Mouse (Mus musculus) olfactory bulb, adult 2 months (tissue): ENCODE data around the gene BC004004.
"Not testable (repeated sequence)": the region's sequence is repeated elsewhere in the genome, so short reads cannot be mapped to it uniquely, and the experiment has no call there.

Experiments used
- CTCF ChIP-seq: fragments of 200-500 bp; IDR thresholded peaks from 2 replicates; pipeline ENCODE4 v1.5.1; 2012; ENCODE audit warnings: low read depth, mild to moderate bottlenecking, low read length, moderate library complexity; ENCODE audit not compliant: insufficient read depth
- POLR2A ChIP-seq: fragments of 200-500 bp; IDR thresholded peaks from 2 replicates; pipeline ENCODE4 v1.6.1; 2012; ENCODE audit warnings: mild to moderate bottlenecking, low read depth, low read length, moderate library complexity; ENCODE audit not compliant: insufficient read depth

DNA sequence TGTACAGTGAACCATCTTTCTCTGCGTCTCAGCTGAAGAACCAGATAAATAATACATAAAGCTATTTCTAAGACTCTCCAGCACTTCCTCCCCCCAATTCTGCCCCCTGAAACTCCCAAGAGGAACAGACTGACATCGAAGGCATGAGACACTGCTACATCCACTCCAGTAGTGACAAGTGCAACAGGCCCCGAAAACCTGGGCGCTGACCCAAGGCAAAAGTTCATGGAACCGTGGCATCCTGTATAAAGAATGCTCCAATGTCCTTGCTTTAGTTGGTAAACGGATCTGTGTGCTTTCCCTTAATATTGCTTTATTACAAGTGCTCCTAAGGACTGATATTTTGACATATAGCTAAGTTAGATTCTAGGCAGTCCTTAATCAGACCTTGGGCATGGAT is 13.8 kb upstream of the BC004004 start:
- not testable (repeated sequence) for TF ChIP-seq CTCF, POLR2A
